Mouse (Mus musculus): Measurements from ENCODE around the gene Gjb6. TPM values are rescaled to one million over a fixed set of nuclear protein-coding genes. Genes with fewer than 3 reads are reported as not detected.

Gjb6 gene
- polyA plus RNA-seq, 1 experiment = 102 TPM

DNA sequence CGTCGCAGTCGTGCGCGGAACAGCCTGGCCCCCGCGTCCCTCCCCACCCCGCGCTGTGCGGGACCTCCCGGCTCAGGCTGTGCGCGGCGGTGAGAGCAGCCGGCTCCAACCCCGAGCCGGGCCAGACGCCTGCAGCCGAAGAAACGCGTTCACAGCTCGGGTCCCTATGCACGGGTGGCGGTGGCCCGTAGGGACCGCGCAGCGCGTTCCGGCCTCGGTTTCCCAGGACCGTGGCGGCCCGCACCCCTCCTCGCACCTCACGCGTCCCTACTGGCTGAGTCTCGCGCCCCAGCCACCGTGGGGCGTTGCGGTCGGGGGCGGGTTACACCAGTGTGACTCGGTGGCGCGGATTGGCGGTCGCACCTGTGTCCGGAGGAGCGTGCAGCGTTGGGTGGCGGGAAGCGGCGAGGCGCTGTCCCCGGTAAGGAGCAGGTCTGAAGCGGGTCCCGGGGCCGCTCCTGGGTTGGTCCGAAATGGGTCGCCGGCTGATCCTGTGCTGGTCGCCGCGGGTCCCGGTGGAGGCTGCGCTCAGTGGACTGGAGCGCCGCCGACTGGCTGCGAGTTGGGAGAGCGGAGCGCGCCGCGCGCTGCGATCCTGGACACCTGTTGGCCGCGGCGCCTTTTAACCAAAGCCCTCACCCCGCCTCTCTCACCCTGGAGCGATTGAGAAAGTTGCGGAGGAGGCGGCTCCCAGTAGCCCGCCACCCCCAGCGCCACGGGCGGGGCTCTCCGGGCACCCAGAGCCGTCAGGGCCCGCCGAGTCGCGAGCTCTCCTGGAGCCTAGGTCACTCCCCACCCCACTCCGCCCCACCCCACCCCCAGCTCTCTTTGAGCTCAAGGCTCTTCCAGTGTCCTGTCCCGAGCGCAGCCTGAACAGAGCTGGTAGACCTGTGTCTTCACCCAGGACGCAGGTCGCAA, 29.0 kb downstream of the Gjb6 start, which contains the start of gene Gjb2:
Gene Gjb2, minus strand, starts transcription at position 597 of the 918 bp plus-strand sequence.
- 1% methylated on average over 101 of the region's 101 CpGs for WGBS
- Histone ChIP-seq H3K27me3 (ENCODE audit: control insufficient read depth, insufficient read depth, low read length) (no peaks in the 10 kb centered on the region; the same call in 1 of the 2 replicates), H3K27ac (ENCODE audit: insufficient read depth, low read length) (no peak within 1 kb of the TSS), H3K4me1 (ENCODE audit: control insufficient read depth, insufficient read depth, low read length) (no peaks in the 10 kb centered on the region), H3K4me3 (replicated peaks; ENCODE audit: insufficient read depth, low read depth, low read length) (peak within 1 kb of the TSS; percentile 51)
- TF ChIP-seq POLR2A (IDR thresholded peaks at IDR 0.05; ENCODE audit: borderline replicate concordance, insufficient read depth, low read length) (no peak), CTCF (IDR thresholded peaks at IDR 0.05; ENCODE audit: borderline replicate concordance, insufficient read depth, low read depth, low read length) (no peak)
- DNase-seq = peak; percentile 11 to 16

- WGBS = 3% methylated on average over 22 of the region's 22 CpGs
These were observed 29.7 kb downstream of the Gjb6 start for GRCm38 (mm10) chr14:57103711-57104105.

DNA sequence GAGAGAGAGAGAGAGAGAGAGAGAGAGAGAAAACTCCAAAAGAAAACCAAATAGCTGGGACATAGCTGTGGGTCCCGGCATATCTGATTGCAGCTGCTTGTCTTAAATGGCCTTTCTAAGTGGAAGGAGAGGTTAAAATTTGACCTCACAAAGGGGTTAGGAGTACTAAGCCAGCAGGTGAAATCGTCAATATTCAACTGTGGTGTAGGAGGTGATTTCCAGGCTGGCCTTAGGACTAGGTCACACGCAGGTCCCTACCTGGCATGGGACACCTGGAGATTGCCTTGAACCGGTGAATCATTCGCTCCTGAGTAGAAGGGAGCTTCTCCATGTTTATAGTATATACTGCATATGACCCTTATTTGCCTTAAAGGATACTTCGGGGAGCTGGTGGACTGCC, 30.3 kb downstream of the Gjb6 start:
- TF ChIP-seq CTCF (IDR thresholded peaks at IDR 0.05; ENCODE audit: borderline replicate concordance, insufficient read depth, low read depth, low read length) (no peak), POLR2A (IDR thresholded peaks at IDR 0.05; ENCODE audit: borderline replicate concordance, insufficient read depth, low read length) (no peak)
- no peak overlapping the region for H3K27ac ChIP-seq (ENCODE audit: insufficient read depth, low read length)
- no peak overlapping the region for H3K4me3 ChIP-seq (replicated peaks; ENCODE audit: insufficient read depth, low read depth, low read length)
- 76% methylated on average over 6 of the region's 6 CpGs for WGBS
- H3K4me1 ChIP-seq (ENCODE audit: control insufficient read depth, insufficient read depth, low read length) = no peaks in the 10 kb centered on the region
- H3K27me3 ChIP-seq (ENCODE audit: control insufficient read depth, insufficient read depth, low read length) = no peaks in the 10 kb centered on the region; the same call in 1 of the 2 replicates
- DNase-seq = no peak

More at GRCm38 (mm10) chr14:57103711-57104105, 29.7 kb downstream of the Gjb6 start:
- H3K4me3 ChIP-seq (replicated peaks; ENCODE audit: insufficient read depth, low read depth, low read length) = peak overlapping the region; percentile 51
- no peak overlapping the region for H3K27ac ChIP-seq (ENCODE audit: insufficient read depth, low read length)
- no peaks in the 10 kb centered on the region for H3K4me1 ChIP-seq (ENCODE audit: control insufficient read depth, insufficient read depth, low read length)
- no peaks in the 10 kb centered on the region; the same call in 1 of the 2 replicates for H3K27me3 ChIP-seq (ENCODE audit: control insufficient read depth, insufficient read depth, low read length)
- TF ChIP-seq POLR2A (IDR thresholded peaks at IDR 0.05; ENCODE audit: borderline replicate concordance, insufficient read depth, low read length) = no peak
- no peak for TF ChIP-seq CTCF (IDR thresholded peaks at IDR 0.05; ENCODE audit: borderline replicate concordance, insufficient read depth, low read depth, low read length)
- DNase-seq = no peak

GRCm38 (mm10) chr14:57101623-57102022, 31.8 kb downstream of the Gjb6 start:
- 92% methylated on average over 7 of the region's 7 CpGs for WGBS
- H3K4me3 ChIP-seq (replicated peaks; ENCODE audit: insufficient read depth, low read depth, low read length) = no peak overlapping the region
- H3K27me3 ChIP-seq (ENCODE audit: control insufficient read depth, insufficient read depth, low read length) = no peaks in the 10 kb centered on the region; the same call in 1 of the 2 replicates
- H3K27ac ChIP-seq (ENCODE audit: insufficient read depth, low read length) = no peak overlapping the region
- no peak for TF ChIP-seq POLR2A (IDR thresholded peaks at IDR 0.05; ENCODE audit: borderline replicate concordance, insufficient read depth, low read length)
- TF ChIP-seq CTCF (IDR thresholded peaks at IDR 0.05; ENCODE audit: borderline replicate concordance, insufficient read depth, low read depth, low read length) = no peak
- DNase-seq = no peak
- no peaks in the 10 kb centered on the region for H3K4me1 ChIP-seq (ENCODE audit: control insufficient read depth, insufficient read depth, low read length)

DNA sequence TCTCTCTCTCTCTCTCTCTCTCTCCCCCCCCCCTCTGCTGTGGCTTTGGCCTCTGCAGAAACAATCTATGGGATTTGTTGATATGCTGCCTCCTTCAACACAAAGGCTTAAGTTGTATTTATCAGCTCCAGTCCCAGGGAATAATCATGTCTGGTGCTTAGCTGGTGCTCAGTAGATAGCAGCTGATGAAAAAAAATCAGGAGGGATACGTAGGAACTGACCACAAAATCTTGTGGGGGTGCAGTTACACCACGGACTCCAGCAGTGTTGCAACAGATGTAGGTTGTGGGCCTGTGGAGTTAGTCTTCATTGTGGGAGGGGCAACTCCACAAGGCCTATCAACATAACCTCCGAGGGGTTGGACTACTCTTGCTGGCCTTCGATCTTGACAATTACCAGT, 37.6 kb downstream of the Gjb6 start:
- Histone ChIP-seq H3K4me1 (ENCODE audit: control insufficient read depth, insufficient read depth, low read length) (no peaks in the 10 kb centered on the region), H3K4me3 (replicated peaks; ENCODE audit: insufficient read depth, low read depth, low read length) (no peak overlapping the region), H3K27ac (ENCODE audit: insufficient read depth, low read length) (no peak overlapping the region), H3K27me3 (ENCODE audit: control insufficient read depth, insufficient read depth, low read length) (no peaks in the 10 kb centered on the region; the same call in 1 of the 2 replicates)
- no peak for DNase-seq
- WGBS = 49% methylated on average over 4 of the region's 4 CpGs
- TF ChIP-seq CTCF (IDR thresholded peaks at IDR 0.05; ENCODE audit: borderline replicate concordance, insufficient read depth, low read depth, low read length) (no peak), POLR2A (IDR thresholded peaks at IDR 0.05; ENCODE audit: borderline replicate concordance, insufficient read depth, low read length) (no peak)

DNA sequence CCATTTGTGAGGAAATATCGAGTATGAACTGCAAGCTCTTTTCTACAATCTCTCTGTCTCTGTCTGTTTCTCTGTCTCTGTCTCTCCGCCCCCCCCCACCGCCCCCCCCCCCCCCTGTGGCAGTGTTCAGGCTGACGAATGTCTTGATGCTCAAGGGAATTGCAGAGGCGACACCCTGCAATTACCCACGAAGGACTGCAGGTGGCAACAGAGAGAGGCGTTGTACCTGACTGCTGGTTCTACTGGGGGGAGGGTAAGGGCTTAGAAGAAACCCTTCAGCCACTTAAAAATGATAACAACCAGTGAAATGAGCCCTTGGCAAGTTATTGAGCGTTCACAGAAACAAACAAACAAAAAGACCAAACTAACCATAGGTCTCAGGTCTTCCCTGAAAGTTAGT, 40.4 kb downstream of the Gjb6 start:
- no peak overlapping the region for H3K4me3 ChIP-seq (replicated peaks; ENCODE audit: insufficient read depth, low read depth, low read length)
- TF ChIP-seq POLR2A (IDR thresholded peaks at IDR 0.05; ENCODE audit: borderline replicate concordance, insufficient read depth, low read length) (no peak), CTCF (IDR thresholded peaks at IDR 0.05; ENCODE audit: borderline replicate concordance, insufficient read depth, low read depth, low read length) (peak; percentile 60)
- no peak overlapping the region for H3K27ac ChIP-seq (ENCODE audit: insufficient read depth, low read length)
- 8% methylated on average over 8 of the region's 8 CpGs for WGBS
- no peaks in the 10 kb centered on the region for H3K4me1 ChIP-seq (ENCODE audit: control insufficient read depth, insufficient read depth, low read length)
- DNase-seq = peak; percentile 20 to 26
- no peaks in the 10 kb centered on the region for H3K27me3 ChIP-seq (ENCODE audit: control insufficient read depth, insufficient read depth, low read length)

DNA sequence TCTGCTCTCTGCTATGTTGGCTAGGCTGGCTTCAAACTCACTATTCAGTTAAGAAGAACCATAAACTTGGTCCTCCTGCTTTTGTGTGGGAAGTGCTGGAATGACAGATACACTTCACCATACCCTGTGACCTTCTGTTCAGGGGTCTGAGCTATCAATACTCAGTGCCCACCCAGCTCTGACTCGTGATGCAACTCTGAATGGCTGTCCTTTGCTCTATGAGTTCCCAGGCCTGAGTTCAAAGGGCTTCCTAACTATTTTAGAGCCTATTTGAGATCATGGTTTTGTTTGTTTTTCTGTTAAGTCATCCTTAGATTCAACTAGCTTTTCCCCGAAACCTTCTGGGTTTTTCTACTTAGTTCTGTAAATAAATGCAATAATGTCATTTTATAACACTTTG, 43.4 kb downstream of the Gjb6 start:
- no peak for DNase-seq
- no peak for TF ChIP-seq CTCF (IDR thresholded peaks at IDR 0.05; ENCODE audit: borderline replicate concordance, insufficient read depth, low read depth, low read length)
- TF ChIP-seq POLR2A (IDR thresholded peaks at IDR 0.05; ENCODE audit: borderline replicate concordance, insufficient read depth, low read length) = no peak
- no peaks in the 10 kb centered on the region for H3K27me3 ChIP-seq (ENCODE audit: control insufficient read depth, insufficient read depth, low read length)
- H3K4me1 ChIP-seq (ENCODE audit: control insufficient read depth, insufficient read depth, low read length) = no peaks in the 10 kb centered on the region
- WGBS = 74% methylated on average over 2 of the region's 2 CpGs
- no peak overlapping the region for H3K4me3 ChIP-seq (replicated peaks; ENCODE audit: insufficient read depth, low read depth, low read length)
- H3K27ac ChIP-seq (ENCODE audit: insufficient read depth, low read length) = no peak overlapping the region

DNA sequence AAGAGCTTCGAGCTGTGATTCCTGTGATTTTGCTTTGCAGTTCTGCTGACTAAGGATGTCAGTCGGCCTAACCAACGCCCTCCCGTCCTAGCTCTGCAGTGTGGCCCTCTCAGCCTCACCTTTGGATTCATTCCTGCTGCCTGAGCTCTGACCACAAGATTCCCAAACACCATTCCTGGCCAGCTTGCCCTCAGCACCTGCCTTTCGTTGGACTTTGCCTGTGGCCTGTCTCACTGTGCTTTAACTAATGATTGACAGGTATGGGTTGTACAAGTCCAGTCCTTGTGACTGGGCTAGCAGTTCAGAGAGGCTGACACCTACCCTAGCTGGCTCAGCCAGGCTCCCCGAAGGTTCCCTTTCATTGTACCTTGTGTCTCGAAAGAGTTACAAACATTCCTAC, 44.3 kb downstream of the Gjb6 start:
- H3K4me3 ChIP-seq (replicated peaks; ENCODE audit: insufficient read depth, low read depth, low read length) = no peak overlapping the region
- H3K27ac ChIP-seq (ENCODE audit: insufficient read depth, low read length) = no peak overlapping the region
- WGBS = 86% methylated on average over 7 of the region's 7 CpGs
- H3K4me1 ChIP-seq (ENCODE audit: control insufficient read depth, insufficient read depth, low read length) = no peaks in the 10 kb centered on the region
- TF ChIP-seq POLR2A (IDR thresholded peaks at IDR 0.05; ENCODE audit: borderline replicate concordance, insufficient read depth, low read length) (no peak), CTCF (IDR thresholded peaks at IDR 0.05; ENCODE audit: borderline replicate concordance, insufficient read depth, low read depth, low read length) (no peak)
- H3K27me3 ChIP-seq (ENCODE audit: control insufficient read depth, insufficient read depth, low read length) = no peaks in the 10 kb centered on the region
- no peak for DNase-seq

Data from cerebellum, adult 2 months (tissue).